Mouse (Mus musculus) gastrocnemius, postnatal 14 days (tissue): ENCODE measurements around the gene Pdk2. TPM values are rescaled to one million over a fixed set of nuclear protein-coding genes. Genes with fewer than 3 reads are reported as not detected.

ENCODE experiments used
- DNase-seq: peaks from one replicate; pipeline ENCODE4 v3.0.0; 2021; ENCODE audit warnings: mixed read lengths
- intact Hi-C: fragments of 180-260 bp; cut with DNase I; formaldehyde crosslinking; loops from one replicate; pipeline ENCODE4 v1.15.1; 2025; ENCODE audit warnings: low total_unique reads
- total RNA-seq, 2 experiments: library from RNA; stranded (reverse); gene quantifications; 2 replicates each; pipeline ENCODE4 v1.2.3; 2021

Gene Pdk2
- total RNA-seq, 2 experiments from 2014 or later: 330 to 344 TPM

DNA sequence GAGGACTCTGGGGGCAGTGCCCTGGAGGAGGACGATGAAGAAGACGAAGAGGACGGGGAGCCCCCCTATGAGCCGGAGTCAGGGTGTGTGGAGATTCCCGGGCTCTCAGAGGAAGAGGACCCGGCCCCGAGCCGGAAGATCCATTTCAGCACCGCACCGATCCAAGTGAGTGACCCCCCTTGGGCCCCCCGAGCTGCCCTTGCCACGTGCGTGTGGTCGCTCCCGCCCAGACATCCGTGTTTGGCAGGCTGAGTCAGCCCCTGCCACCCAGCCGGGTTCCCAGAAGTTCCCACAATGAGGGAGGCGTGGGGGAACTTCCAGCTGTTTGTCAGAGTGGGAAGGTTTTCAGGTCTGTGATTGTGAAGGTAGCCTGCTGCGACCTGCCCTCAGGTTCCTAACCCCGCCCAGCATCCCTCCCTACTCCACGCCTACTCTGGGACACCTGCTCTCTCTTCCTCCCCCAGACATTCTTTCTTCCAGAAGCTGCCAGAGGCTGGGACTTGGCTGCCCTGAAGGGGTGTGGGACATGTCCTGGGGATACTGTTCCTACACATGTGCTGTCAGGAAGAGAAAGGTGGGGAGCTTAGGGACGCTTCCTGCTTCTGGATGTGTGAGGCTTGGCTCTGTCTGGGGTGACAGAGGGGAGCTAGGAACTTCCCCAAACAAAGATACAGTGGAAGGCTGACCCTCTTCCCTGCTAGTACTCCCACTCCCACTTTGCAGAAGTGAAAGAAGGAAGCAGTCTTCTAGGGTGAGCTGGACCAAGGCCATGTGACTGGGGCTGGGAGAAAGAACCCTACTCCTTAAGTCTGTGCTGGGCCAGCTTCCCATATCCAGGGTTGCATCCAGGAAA is 48.2 kb downstream of the Pdk2 start:
- DNase-seq: peak; percentile 55

DNA sequence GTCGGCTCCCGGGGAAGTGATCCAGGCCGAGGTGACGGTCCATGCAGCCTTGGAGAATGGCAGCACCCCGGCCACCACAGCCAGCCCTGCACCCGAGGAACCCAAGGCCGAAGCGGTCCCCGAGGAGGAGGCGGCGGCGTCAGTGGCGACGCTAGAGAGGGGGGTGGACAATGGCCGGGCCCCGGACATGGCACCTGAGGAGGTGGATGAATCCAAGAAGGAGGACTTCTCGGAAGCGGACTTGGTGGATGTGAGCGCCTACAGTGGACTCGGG is 48.7 kb downstream of the Pdk2 start:
- peak; percentile 26 for DNase-seq
- intact Hi-C loops: no loop called here

More for the DNA sequence above, 48.2 kb downstream of the Pdk2 start:
- intact Hi-C loops: no loop called here

DNA sequence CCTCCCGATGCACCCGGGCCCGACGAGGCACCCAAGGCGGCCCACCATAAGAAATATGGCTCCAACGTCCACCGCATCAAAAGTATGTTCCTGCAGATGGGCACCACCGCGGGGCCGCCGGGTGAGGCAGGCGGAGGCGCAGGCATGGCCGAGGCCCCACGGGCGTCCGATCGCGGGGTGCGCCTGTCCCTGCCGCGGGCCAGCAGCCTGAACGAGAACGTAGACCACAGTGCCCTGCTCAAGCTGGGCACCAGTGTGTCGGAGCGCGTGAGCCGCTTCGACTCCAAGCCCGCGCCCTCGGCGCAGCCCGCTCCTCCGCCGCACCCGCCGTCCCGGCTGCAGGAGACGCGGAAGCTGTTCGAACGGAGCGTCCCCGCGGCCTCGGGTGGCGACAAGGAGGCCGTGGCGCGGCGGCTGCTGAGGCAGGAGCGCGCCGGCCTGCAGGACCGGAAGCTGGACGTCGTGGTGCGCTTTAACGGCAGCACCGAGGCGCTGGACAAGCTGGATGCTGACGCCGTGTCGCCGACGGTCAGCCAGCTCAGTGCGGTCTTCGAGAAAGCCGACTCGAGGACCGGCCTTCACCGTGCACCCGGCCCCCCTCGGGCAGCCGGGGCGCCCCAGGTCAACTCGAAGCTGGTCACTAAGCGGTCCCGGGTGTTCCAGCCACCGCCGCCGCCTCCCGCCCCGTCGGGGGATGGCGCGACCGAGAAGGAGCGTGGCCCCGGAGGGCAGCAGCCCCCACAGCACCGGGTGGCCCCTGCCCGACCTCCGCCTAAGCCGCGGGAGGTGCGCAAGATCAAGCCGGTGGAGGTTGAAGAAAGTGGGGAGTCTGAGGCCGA is 49.3 kb downstream of the Pdk2 start:
- DNase-seq: peak; percentile 44

DNA sequence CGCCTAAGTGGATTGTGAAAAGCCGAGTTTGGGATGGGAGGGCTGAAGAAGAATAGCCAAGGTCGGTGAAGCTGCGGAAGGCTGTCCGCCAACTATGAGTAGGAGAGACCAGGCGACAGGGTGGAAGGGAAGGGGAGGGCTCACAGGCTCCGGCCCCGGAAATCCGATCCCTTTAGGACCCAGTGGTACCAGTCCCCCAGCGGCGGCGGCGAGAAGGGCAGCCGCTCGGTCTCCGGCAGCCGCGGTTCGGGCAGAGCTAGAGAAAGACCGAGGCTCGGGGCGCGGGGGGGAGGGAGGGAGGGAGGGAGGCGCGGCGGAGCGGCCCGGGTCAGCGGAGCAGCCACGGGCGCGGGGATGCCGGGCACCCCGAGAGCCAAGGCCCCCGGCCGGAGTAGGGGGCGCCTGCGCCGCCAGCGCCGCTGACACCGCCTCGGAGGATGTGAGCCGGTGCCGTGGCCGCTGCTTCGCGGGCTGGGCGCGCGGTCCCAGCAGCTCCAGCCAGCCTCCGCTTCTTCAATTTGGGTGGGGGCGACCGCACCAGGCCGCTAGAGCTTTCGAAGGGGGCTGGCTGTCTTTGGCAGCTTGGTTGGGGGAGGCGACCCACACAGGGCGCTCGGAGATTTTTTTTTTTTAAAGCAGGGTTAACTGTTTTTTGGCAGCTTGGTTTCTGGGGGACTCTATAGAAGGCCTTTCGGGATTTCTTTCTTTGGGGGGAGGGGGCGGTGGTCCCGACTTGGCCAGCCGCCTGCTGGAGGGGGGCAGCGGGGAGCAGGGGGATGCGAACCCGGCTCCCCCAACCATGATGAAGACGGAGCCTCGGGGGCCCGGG is 50.2 kb downstream of the Pdk2 start, which contains the start of gene Ppp1r9b:
Gene Ppp1r9b (plus strand): TSS at position 287 of the 829 bp plus-strand sequence.
- peak; percentile 95 for DNase-seq
- intact Hi-C loops: no loop called here

More for the DNA sequence above, 49.3 kb downstream of the Pdk2 start:
- intact Hi-C loops: no loop called here

DNA sequence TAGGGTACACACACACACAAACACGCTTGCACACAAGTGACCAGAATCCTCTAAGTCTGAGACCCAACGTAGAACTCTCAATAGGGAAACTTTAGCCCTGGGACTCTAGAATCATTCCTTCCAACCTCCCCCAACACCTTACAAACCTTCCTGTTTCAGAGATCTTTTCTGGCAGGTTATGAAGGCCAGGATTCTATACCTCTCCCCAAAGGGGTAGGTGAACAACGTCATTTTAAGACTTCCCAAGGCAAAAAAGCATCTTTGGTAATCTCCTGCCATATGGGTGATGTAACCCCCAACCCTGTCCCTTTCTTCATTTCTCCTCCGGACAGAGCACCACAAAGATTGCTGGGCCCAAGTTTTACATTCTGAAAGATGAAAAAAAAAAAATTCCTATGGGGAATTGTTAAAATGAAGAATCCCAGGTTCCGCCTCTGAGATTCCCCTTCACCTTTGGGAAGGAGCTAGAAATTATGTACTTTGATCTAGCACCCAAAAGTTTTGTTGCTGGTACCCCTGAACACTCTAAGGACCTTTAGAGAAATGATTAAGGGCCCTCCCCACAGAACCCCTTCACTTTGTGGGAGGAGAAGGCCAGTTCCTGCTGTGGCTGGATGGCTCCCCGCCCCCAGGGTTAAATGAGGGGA is 50.9 kb downstream of the Pdk2 start:
- intact Hi-C loops: no loop called here
- no peak for DNase-seq

DNA sequence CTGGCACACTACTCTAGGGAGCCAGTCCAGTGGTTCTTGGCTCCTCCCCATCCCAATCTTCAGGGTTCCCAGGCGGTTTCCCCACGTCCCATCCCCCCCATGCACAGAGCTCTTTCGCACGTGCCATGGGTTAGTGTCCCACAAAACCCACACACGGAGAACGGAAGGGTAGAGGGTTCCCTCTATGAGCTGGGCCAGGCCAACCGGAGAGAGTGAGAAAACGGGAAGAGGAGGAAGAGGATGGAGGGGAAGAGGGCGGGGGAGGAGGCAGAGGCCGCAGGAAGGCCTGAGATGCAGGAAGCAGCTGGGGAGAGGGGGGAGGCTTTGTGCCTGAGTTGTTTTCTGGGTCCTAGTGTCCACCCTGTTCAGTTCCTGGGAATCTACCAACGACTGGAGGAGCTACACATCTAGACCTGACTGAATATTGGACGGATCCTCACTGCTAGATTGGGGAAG is 51.6 kb downstream of the Pdk2 start:
- DNase-seq: peak; percentile 82
- intact Hi-C loops: no loop called here

DNA sequence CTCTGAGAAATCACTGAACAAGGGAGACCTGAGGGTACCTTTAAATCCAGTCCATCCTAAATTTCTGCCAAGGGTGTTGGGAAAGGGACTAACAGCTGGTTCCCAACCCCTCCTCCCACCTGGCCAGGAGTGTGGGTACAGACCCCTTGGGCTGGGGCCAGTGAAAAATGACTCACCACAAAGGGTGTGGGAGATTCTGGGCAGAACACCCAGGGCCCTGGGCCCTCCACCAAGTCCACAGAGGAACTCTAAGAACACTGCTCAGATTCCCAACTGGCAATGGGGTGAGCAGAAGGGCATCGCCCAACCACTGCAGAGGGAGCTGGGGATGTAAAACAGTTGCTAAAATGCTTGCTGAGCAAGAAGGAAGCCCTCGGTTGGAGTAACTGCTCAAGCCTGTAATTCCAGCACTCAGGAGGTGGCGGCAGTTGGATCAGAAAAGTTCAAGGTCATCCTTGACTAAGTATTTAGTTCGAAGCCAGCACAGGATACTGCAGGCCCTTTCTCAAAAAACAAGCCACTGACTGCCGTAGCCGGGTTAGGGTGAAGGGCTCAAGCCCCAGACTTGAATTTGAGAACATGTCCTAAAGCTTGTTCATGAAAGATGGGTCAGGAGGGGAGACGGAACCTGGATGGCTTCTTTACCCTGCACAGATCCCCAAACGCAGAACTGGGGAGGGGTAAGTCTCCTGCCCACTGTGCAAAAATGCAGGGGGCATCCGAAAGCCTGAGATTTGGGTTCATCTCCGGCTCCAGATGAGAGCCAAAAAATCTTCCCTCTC is 52.2 kb downstream of the Pdk2 start:
- peak; percentile 82 for DNase-seq
- intact Hi-C loops: no loop called here

DNA sequence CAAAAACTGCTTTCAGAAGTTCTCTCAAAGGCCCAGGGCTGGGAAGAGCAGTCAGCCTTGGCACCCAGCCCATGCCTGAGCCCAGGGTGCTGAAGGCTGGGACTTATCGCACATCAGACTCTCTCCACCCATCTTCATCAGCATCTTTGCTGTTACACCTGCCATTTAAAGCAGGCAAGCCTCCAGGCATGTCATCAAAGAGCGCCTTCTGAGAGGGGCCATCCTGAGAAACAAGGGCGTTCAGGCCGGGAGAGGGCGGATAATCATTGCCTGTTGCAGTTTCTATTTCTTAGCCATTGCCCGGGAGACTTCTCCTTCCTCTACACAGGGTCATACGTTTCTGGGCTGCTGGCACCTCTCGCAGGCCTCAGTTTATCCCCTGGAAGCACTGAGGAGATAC is 53.3 kb downstream of the Pdk2 start:
- peak; percentile 3 for DNase-seq
- intact Hi-C loops: no loop called here

DNA sequence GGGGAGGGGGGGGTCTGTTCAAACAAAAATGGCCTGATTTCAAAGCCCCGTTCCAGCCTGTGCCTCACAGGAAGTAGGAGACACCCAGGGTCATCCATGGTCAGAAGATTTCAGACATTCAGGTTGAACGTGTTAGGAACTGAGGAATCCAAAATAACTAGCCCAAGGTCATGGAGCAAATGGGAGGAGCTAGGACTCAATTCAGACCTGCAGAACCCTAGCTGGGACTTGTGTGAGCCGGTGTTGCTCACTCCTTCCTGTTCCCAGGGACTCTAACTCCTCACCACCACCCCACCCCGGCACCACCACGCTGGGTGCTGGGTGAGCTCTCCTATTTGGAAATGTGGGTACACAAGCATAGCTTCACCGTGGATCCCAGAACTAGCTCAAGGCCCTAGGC is 53.8 kb downstream of the Pdk2 start:
- intact Hi-C loops: no loop called here
- DNase-seq: no peak

DNA sequence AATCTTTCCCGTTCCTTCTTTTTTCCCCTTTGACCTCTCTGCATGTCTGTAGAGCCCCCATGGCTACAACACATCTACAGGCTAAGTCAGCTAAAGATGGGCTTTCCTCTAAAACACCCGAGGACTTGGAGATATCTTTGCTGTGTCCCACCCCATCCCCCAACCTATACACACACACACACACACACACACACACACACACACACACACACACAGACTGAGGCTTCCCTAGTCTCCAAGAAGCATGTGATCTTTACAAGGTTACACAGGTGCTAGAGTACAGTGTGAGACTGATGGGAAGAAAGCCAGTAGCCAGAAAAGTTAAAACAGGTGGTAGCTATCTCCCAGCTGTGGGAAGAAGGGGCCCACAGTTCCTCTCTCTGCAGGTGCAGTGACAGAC is 54.7 kb downstream of the Pdk2 start:
- DNase-seq: no peak
- intact Hi-C loops: no loop called here

DNA sequence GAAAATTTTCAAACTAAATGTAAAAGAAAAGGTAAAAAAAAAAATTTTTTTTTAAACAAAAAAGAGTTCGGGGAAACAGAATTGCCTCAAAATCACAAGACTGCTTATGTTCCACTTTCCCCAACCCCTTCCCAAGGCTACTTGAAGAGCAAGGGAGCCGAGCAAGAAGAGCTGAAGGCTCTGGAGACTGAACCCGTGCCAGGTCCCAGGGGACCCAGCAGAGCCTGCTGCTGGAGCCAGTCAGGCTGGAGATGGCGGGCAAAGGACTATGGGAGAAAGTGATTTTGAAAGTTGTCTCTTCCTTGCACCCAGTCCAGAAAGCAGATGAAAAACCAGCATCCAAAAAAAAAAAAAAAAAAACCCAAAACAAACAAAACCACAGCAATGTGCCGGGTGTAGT is 55.3 kb downstream of the Pdk2 start:
- DNase-seq: peak; percentile 6
- intact Hi-C loops: no loop called here

DNA sequence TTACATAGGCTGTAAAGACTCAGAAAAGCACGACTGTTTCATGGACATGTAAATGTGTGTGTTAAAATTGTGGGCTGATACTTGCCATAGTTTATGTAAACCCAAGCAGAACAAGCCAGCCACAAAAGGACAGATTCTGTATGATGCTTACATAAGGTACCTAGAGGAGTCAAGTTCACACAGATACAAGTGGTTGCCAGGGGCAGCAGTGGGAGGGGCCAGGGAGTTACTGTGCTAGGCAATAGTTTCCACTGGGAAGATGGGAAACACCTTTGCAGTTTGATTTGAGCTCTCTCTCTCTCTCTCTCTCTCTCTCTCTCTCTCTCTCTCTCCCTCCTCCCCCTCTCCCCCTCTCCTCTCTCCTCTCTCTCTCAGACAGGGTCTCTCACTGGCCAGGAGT is 56.0 kb downstream of the Pdk2 start:
- intact Hi-C loops: no loop called here

DNA sequence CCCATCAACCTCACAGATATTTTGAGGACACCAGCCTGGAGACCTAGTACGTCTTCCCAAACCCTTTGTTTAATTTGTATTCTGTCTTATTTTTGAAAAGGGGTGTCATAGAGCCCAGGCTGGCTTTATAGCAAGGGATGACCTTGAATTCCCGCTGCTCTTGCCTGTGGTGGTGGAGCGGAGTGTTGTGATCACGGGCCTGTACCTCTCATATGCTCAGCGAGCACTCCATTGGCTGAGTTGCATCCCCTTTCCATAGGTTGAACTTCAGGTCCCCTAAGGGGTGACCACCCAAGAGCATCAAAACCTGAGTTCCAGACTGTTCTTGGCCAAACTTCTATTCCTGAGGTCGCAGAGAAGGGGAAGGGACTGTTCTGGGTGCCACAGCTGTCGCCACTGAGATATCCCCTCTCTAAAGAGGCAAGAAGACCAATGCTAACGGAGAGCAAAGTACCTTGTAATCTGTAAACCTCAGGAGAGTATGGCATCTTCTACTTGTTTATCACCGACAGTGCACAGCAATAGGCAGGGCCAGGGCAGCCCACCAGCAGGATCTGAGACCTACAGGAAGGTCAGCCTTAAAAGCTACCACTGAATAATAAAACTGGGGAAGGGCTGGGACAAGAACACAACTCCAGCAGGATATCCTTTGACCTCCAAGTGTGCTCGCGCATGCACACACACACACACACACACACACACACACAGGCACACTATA is 61.5 kb downstream of the Pdk2 start:
- intact Hi-C loops: no loop called here
- DNase-seq: no peak

More for the DNA sequence above, 56.0 kb downstream of the Pdk2 start:
- no peak for DNase-seq

DNA sequence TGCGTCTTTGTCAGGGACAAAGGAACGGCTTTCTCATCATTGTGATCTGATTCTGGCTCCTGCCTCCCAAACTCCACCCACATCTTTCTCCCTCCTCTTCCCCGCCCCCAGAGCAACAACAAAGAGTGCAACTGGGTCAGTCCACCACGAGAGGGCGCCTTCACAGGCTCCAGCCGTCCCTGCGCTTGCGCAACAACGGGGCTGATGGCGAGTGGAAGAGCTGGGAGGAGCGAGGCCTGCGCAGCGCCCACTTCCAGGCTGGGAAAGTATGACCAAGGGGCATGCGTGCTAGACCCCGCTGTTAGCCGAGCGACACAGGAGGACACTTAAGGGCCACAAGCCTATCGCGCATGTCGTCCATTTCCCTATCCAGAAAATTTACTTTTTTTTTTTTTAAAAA is 62.2 kb downstream of the Pdk2 start:
- DNase-seq: peak; percentile 97
- intact Hi-C loops: no loop called here

DNA sequence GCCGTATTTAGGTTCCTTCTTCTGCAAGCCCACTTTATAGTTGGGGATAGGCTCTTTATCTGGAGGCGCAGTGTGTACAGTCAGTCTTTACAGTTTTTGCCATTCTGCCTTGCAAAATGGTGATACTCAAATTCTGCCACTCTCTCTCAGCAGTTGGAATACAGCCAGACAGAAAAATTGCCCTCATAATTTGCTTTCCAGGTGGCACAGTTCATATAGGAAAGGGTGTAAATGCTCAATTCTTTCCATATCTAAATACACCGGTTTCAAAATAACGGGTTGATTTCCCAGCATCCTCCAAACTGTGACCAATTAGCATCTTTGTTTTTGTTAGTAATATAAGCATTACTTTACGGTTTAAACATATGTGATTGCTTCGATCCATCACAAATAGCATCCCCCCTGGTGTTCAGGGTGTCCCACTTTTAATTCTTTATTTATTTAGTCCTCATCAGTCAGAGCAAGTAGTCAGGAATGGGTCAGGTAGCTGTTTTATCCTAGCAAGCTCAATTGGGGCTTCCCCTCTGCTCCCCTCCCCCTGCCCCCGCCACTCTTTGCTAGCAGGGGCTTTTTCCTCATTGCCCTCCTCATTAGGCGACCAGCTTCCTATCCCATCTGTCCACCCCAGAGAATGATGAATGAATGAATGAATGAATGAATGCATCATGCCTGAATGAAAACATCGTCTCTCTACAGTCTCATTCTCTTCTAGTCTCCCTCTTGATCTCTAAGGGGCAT is 62.8 kb downstream of the Pdk2 start:
- intact Hi-C loops: no loop called here

More for the DNA sequence above, 62.8 kb downstream of the Pdk2 start:
- no peak for DNase-seq
